Mouse (Mus musculus): ENCODE data around the gene Irf2. TPM values are rescaled to one million over a fixed set of nuclear protein-coding genes. Genes with fewer than 3 reads are reported as not detected.
A peak's percentile ranks its signal among the peaks of the same experiment; 100 is the strongest.

Irf2 gene
- polyA plus RNA-seq, 1 experiment from 2014 or later: 13.6 TPM

DNA sequence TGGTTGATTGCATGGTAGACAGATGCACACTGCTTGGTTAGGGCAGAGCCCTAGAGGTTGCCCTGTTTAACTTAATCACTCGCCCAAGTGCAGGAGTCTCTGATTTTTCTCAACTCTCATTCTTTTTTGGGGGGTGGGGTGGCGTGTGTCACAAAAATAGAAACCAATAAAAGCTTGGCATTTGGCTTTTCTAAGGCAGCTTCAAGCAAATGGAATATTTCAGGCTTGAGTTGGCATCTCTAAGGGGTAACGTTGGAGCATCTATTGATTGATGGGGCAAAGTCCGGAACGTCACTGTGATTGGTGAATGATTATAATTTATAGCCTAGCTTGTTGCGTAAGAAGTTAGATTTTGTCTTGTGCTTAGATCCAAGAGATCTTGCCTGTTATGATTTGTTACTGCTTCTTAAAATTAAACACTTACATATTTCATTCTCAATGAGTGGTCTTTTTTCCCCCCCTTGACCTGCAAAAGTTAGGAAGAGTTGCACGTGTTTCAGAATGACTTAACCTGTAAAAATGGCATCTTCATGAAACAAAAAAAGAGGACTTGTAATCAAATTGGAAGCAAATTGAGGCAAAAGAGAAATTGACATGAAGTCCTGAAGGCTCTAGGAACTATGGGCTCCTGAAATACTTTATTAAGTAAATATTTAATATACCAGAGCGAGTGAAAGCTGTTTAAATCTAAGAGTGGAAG is 2.6 kb downstream of the Irf2 start:
- Histone ChIP-seq H3K36me3 (no peaks in the 10 kb centered on the region), H3K4me1 (replicated peaks) (peaks cover 27% of the 10 kb centered on the region), H3K4me3 (replicated peaks) (peak overlapping the region; percentile 96), H3K27me3 (no peaks in the 10 kb centered on the region), H3K9ac (replicated peaks) (no peak overlapping the region), H3K4me2 (peak overlapping the region; percentile 82), H3K9me3 (no peaks in the 10 kb centered on the region), H3K27ac (no peak overlapping the region)
- ATAC-seq (ENCODE audit: insufficient number of reproducible peaks, insufficient read depth, low FRiP score, low TSS enrichment, low read depth): no peak
- WGBS: 56% methylated on average over 8 of the region's 8 CpGs

DNA sequence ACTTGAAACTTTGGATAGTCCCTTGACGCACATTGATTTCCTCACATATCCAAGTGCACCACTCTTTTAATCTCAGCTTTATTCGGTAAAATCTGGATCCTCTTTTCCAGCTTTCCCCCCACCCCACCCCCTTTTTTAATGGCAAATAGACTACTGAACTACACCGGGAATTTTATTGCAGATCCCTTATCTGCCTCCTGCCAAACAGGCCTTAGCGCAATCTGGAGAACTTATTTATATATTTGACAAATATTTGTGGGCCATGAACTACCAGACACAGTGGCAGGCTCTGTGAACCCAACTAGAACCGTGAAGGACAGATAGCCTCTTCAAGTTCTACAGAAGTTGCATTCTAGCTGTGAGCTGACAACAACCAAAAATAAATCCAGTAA is 3.2 kb downstream of the Irf2 start:
- Histone ChIP-seq H3K36me3 (no peaks in the 10 kb centered on the region), H3K4me2 (no peak overlapping the region), H3K27ac (no peak overlapping the region), H3K9ac (replicated peaks) (no peak overlapping the region), H3K27me3 (no peaks in the 10 kb centered on the region), H3K4me3 (replicated peaks) (no peak overlapping the region), H3K4me1 (replicated peaks) (peaks cover 27% of the 10 kb centered on the region), H3K9me3 (no peaks in the 10 kb centered on the region)
- 61% methylated on average over 5 of the region's 5 CpGs for WGBS
- no peak for ATAC-seq (ENCODE audit: insufficient number of reproducible peaks, insufficient read depth, low FRiP score, low TSS enrichment, low read depth)

DNA sequence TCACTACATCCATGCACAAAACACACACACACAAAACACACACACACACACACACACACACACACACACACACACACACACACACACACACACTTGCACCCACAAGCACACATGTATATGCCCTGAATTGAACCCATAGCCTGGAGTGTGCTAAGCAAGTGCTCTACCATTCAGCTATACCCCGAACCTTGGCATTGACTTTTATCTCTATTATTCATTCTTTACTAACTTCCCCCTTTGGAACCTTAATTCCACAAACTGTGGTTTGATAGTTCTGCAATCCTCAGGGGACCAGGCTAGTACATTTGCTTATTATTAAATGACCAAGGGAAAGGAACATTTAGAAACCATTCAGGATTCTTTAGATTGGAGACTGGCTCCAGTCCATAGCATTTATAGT is 5.9 kb downstream of the Irf2 start:
- Histone ChIP-seq H3K4me2 (no peak overlapping the region), H3K27ac (no peak overlapping the region), H3K9me3 (no peaks in the 10 kb centered on the region), H3K4me3 (replicated peaks) (no peak overlapping the region), H3K27me3 (no peaks in the 10 kb centered on the region), H3K36me3 (no peaks in the 10 kb centered on the region), H3K9ac (replicated peaks) (no peak overlapping the region), H3K4me1 (replicated peaks) (peaks cover 19% of the 10 kb centered on the region)
- ATAC-seq (ENCODE audit: insufficient number of reproducible peaks, insufficient read depth, low FRiP score, low TSS enrichment, low read depth): no peak
- WGBS: 96% methylated on average over 1 of the region's 1 CpGs

DNA sequence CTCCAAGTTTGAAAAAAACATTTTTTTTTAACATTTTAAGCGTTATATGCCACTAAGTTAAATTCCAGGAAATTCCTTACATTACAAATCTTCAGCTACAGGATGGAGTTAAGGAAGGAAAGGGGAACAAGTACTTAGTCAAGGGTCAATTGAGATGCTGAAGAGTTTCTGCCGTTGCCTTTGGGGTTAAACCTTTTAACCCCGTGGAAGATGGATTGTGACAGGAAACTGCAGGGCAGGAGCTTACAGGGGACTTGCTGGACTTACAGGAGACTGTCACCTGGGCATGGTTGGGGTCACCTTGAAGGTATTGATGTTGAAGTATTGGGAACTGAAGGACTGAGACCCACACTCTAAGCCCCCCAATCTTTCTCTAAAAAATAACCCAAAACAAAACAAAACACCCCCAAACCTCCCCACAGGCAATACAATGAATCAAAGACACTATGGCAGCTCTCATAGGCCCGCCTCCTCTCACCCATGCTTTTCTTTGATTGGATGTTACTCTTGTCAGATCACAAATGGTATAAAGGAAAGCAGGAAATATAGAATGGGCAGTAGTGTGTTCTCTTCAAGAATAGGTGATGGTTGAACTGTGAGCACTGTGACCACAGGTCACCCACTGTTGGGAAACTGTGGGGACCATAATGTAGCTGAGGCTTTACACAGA is 7.9 kb downstream of the Irf2 start:
- 39% methylated on average over 4 of the region's 4 CpGs for WGBS
- Histone ChIP-seq H3K4me1 (replicated peaks) (peaks cover 29% of the 10 kb centered on the region), H3K4me2 (no peak overlapping the region), H3K27ac (no peak overlapping the region), H3K27me3 (no peaks in the 10 kb centered on the region), H3K9ac (replicated peaks) (no peak overlapping the region), H3K9me3 (no peaks in the 10 kb centered on the region), H3K4me3 (replicated peaks) (no peak overlapping the region), H3K36me3 (no peaks in the 10 kb centered on the region)
- ATAC-seq (ENCODE audit: insufficient number of reproducible peaks, insufficient read depth, low FRiP score, low TSS enrichment, low read depth): no peak

DNA sequence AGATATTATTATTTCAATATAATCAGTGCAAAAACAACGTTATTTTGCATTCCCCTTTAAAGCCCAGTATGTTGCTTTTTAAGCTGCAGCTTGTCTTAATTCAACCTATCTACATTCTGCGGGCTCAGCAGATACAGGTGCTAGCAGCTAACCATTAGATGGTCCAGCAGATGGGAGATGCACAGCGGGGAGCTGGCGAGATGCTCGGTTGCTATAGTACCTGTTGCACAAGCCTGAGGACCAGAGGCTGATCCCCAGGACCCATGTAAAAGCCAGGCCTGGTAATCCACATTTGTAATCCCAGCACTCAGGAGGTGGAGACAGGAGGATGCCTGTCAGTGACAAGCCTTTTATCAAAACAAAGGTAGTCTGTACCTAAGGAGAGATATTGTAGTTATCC is 10.5 kb downstream of the Irf2 start:
- Histone ChIP-seq H3K4me3 (replicated peaks) (no peak overlapping the region), H3K9ac (replicated peaks) (no peak overlapping the region), H3K4me1 (replicated peaks) (peaks cover 38% of the 10 kb centered on the region), H3K27me3 (no peaks in the 10 kb centered on the region), H3K9me3 (no peaks in the 10 kb centered on the region), H3K4me2 (0 out of 2 replicates have a peak overlapping the region, but pooled peaks have one; percentile 16), H3K27ac (peak overlapping the region; percentile 85; the same call in 1 of the 2 replicates), H3K36me3 (no peaks in the 10 kb centered on the region)
- 65% methylated on average over 5 of the region's 5 CpGs for WGBS
- ATAC-seq (ENCODE audit: insufficient number of reproducible peaks, insufficient read depth, low FRiP score, low TSS enrichment, low read depth): no peak

DNA sequence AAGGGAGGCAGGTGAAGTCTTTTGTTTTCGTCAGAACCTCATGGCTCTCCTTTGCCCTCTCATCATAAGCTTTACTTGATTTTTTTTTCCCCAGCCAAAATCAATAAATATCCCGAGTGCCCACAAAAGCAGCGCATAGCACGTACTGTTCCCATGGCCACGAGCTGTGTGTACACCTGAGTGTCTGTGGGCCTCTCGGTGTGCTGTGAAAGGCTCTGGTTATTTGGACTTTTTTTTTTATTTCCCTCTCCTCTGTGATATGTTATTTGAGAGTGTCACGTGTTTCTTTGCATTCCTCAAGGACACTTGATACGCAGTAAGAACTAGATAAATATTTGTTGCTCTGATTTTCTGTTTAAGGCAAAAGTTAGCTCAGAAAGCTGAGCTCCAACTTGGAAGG is 11.0 kb downstream of the Irf2 start:
- peaks cover 39% of the 10 kb centered on the region for H3K4me1 ChIP-seq (replicated peaks)
- no peaks in the 10 kb centered on the region for H3K9me3 ChIP-seq
- peak overlapping the region; percentile 85 for H3K27ac ChIP-seq
- no peak overlapping the region for H3K9ac ChIP-seq (replicated peaks)
- H3K4me2 ChIP-seq: peak overlapping the region; percentile 16
- H3K36me3 ChIP-seq: no peaks in the 10 kb centered on the region
- H3K27me3 ChIP-seq: no peaks in the 10 kb centered on the region
- ATAC-seq (ENCODE audit: insufficient number of reproducible peaks, insufficient read depth, low FRiP score, low TSS enrichment, low read depth): no peak; the same call in 1 of the 2 replicates
- H3K4me3 ChIP-seq (replicated peaks): no peak overlapping the region
- WGBS: 46% methylated on average over 8 of the region's 8 CpGs

DNA sequence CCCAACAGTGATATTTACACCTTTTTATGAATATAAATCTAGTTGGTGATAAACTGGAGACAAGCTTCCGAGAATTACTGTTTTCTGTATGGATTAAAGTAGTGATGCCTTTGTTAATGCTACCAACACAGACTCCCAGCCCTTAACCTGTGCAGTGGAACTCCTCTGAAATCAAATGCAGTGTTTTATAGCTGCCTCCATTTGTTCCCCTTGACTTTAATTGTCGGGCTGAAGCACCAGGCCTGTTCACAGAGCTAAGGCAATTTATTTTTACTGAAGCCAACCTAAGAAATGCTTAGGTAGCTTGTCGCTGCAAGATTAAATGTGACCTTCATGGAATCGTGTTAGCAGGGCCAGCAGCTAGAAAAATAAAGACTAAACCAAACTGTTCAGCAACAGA is 11.6 kb downstream of the Irf2 start:
- 0 out of 2 replicates have a peak, but pooled peaks have one; percentile 28 for ATAC-seq (ENCODE audit: insufficient number of reproducible peaks, insufficient read depth, low FRiP score, low TSS enrichment, low read depth)
- WGBS: 17% methylated on average over 4 of the region's 4 CpGs

DNA sequence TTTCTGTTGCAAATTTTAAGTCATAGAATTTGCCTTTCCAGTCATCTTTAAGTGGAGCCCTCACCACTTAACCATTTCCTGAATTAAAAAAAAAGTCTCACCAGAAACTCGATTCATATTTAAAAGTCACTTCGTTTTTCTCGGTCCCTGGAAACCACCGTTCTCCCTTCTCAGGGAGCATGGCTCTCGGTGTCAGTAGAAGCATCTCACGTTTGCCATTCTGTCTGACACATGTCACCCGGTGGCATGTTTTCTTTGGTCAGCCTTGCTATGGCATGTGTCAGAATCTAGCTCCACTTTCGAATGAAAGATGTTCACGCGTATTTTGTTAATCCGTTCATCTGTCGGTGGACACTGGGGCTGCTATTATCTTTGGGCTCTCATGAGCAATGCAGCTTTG is 13.5 kb downstream of the Irf2 start:
- no peak for ATAC-seq (ENCODE audit: insufficient number of reproducible peaks, insufficient read depth, low FRiP score, low TSS enrichment, low read depth)
- WGBS: 84% methylated on average over 12 of the region's 12 CpGs
- Histone ChIP-seq H3K9me3 (no peaks in the 10 kb centered on the region), H3K27ac (no peak overlapping the region), H3K4me1 (replicated peaks) (peaks cover 44% of the 10 kb centered on the region), H3K4me3 (replicated peaks) (no peak overlapping the region), H3K27me3 (no peaks in the 10 kb centered on the region), H3K4me2 (no peak overlapping the region), H3K9ac (replicated peaks) (no peak overlapping the region), H3K36me3 (peaks cover under 1% of the 10 kb centered on the region)

More for the DNA sequence above, 11.6 kb downstream of the Irf2 start:
- H3K4me2 ChIP-seq: peak overlapping the region; percentile 16; the same call in 1 of the 2 replicates
- H3K27me3 ChIP-seq: no peaks in the 10 kb centered on the region
- peaks cover 44% of the 10 kb centered on the region for H3K4me1 ChIP-seq (replicated peaks)
- H3K36me3 ChIP-seq: no peaks in the 10 kb centered on the region
- H3K4me3 ChIP-seq (replicated peaks): no peak overlapping the region
- H3K27ac ChIP-seq: peak overlapping the region; percentile 85
- H3K9me3 ChIP-seq: no peaks in the 10 kb centered on the region
- no peak overlapping the region for H3K9ac ChIP-seq (replicated peaks)

DNA sequence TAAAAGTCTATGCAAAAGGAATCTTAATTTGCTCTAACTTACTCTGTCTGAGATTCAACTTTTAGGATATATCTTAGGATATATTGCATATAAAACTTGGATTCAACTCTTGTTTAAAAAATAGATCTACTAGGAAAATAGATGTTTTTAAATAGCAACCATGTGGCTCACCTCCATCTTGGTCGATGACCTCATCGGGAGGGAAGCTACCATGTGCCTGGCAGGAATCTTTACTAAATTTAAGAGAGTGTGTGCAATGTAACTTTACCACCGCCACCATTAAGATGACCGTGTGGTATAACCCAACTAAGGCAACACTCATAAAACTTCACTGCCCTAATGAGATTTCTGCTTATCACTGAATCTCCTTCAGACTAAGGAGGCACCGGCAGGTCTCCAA is 14.8 kb downstream of the Irf2 start:
- 54% methylated on average over 5 of the region's 5 CpGs for WGBS
- no peaks in the 10 kb centered on the region for H3K9me3 ChIP-seq

DNA sequence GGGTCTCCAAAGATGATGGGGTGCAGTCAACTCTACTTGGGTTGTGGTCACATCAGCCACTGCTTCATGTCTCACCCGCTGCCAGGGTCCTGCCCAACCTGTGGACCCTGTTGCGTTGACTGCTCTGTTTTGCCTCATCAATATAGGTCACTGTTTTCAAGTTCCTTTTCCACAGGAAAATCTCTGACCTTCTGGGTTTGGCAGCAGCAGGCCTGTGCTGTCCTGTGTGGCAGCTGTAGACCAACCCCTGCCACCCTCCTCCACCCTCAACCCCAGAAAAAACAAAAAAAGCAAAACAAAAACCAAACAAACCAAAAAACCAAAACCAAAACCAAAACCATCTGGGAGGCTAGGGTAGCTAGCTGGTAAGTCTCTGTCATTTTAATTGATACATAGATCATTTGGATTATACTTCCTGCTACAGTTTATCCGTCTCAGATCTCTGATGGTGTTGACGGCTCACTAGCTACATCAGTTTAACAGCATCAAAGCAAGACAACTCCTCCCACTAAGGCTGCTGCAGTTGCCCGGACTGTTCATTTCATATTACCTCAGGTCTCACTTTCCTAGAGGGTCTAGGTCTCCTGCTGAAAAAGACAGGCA is 16.3 kb downstream of the Irf2 start:
- H3K4me1 ChIP-seq (replicated peaks): peaks cover 33% of the 10 kb centered on the region
- no peak overlapping the region for H3K4me3 ChIP-seq (replicated peaks)
- H3K4me2 ChIP-seq: no peak overlapping the region
- ATAC-seq (ENCODE audit: insufficient number of reproducible peaks, insufficient read depth, low FRiP score, low TSS enrichment, low read depth): no peak
- H3K27me3 ChIP-seq: no peaks in the 10 kb centered on the region
- H3K9ac ChIP-seq (replicated peaks): no peak overlapping the region
- 46% methylated on average over 5 of the region's 5 CpGs for WGBS
- H3K36me3 ChIP-seq: peaks cover 4% of the 10 kb centered on the region
- H3K27ac ChIP-seq: no peak overlapping the region
- no peaks in the 10 kb centered on the region for H3K9me3 ChIP-seq

More for the DNA sequence above, 14.8 kb downstream of the Irf2 start:
- Histone ChIP-seq H3K9ac (replicated peaks) (no peak overlapping the region), H3K4me1 (replicated peaks) (peaks cover 44% of the 10 kb centered on the region), H3K27ac (no peak overlapping the region), H3K27me3 (no peaks in the 10 kb centered on the region), H3K4me3 (replicated peaks) (no peak overlapping the region), H3K36me3 (peaks cover 4% of the 10 kb centered on the region), H3K4me2 (no peak overlapping the region)
- ATAC-seq (ENCODE audit: insufficient number of reproducible peaks, insufficient read depth, low FRiP score, low TSS enrichment, low read depth): no peak

DNA sequence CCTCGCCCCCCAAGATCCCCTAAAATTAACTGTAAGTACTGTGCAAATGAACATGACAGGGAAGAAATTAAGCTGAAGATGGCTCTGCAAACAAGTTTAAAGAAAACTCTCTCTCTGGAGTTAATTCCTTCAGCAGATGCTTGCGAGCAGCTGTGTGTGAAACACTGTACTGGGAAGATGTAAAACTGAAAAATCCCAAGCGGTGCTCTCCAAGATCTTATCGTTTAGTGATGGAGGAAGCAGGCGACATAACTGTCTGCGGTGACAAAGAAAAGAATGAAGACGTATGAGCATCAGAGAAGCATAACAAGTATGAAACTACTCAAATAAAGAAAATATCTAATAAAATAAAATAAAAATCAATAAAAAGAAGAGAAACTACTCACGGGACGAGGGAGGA is 18.1 kb downstream of the Irf2 start:
- Histone ChIP-seq H3K27ac (no peak overlapping the region), H3K9ac (replicated peaks) (no peak overlapping the region), H3K4me1 (replicated peaks) (peaks cover 16% of the 10 kb centered on the region), H3K27me3 (no peaks in the 10 kb centered on the region), H3K4me3 (replicated peaks) (no peak overlapping the region), H3K9me3 (no peaks in the 10 kb centered on the region), H3K4me2 (no peak overlapping the region), H3K36me3 (peaks cover 4% of the 10 kb centered on the region)
- 90% methylated on average over 9 of the region's 9 CpGs for WGBS
- ATAC-seq (ENCODE audit: insufficient number of reproducible peaks, insufficient read depth, low FRiP score, low TSS enrichment, low read depth): no peak

Data from limb, embryonic 12.5 days (tissue).